Mouse (Mus musculus) B cell, adult 2 months (primary cell): ENCODE data around the gene Naglu.
"Not testable (repeated sequence)": the region's sequence is repeated elsewhere in the genome, so short reads cannot be mapped to it uniquely, and the experiment has no call there.

Experiments used
- DNase-seq, 2 experiments: peaks; one replicate each; pipeline ENCODE4 v3.0.0; 2022

Naglu gene

GRCm38 (mm10) chr11:101085617-101086322, 16.0 kb downstream of the Naglu start:
- no peak for DNase-seq

GRCm38 (mm10) chr11:101086323-101086674, 16.5 kb downstream of the Naglu start:
- DNase-seq = no peak

GRCm38 (mm10) chr11:101086756-101087681, 17.2 kb downstream of the Naglu start, which contains the start of gene Mlx:
TSS of gene Mlx (plus strand) at chr11:101087277.
- DNase-seq = peak; percentile 82 to 83

- DNase-seq = no peak
These were observed 17.9 kb downstream of the Naglu start for GRCm38 (mm10) chr11:101087682-101088055.

- DNase-seq = no peak
These were observed 20.1 kb downstream of the Naglu start for GRCm38 (mm10) chr11:101089931-101090330.

- no peak for DNase-seq
These were observed 25.1 kb downstream of the Naglu start for GRCm38 (mm10) chr11:101094930-101095313.

- DNase-seq = peak; percentile 94
These were observed 25.7 kb downstream of the Naglu start, which contains the start of gene Psmc3ip for GRCm38 (mm10) chr11:101095314-101096024. TSS of gene Psmc3ip (minus strand) at chr11:101095436.

- no peak for DNase-seq
These were observed 28.4 kb downstream of the Naglu start for GRCm38 (mm10) chr11:101098231-101098630.

GRCm38 (mm10) chr11:101103011-101103410, 33.2 kb downstream of the Naglu start:
- no peak for DNase-seq

GRCm38 (mm10) chr11:101109351-101109750, 39.5 kb downstream of the Naglu start:
- DNase-seq = no peak

- DNase-seq = no peak
These were observed 40.9 kb downstream of the Naglu start for GRCm38 (mm10) chr11:101110708-101111107.

- no peak for DNase-seq
These were observed 41.4 kb downstream of the Naglu start for GRCm38 (mm10) chr11:101111178-101111577.

GRCm38 (mm10) chr11:101112186-101112585, 42.4 kb downstream of the Naglu start:
- DNase-seq = no peak

GRCm38 (mm10) chr11:101115564-101115963, 45.8 kb downstream of the Naglu start:
- DNase-seq = peak; percentile 66 to 67

- no peak for DNase-seq
These were observed 48.3 kb downstream of the Naglu start for GRCm38 (mm10) chr11:101118105-101118504.

- peak in 1 of 2 experiments; percentile 26 for DNase-seq
These were observed 49.4 kb downstream of the Naglu start for GRCm38 (mm10) chr11:101119131-101119760.

GRCm38 (mm10) chr11:101119761-101120544, 50.1 kb downstream of the Naglu start, which contains the start of the genes Retreg3 and Tubg1:
TSS of gene Retreg3 (minus strand) at chr11:101119893.
TSS of gene Tubg1 (plus strand) at chr11:101119938.
- peak; percentile 99 for DNase-seq

- DNase-seq = no peak
These were observed 50.9 kb downstream of the Naglu start for GRCm38 (mm10) chr11:101120545-101121188.

- not testable (repeated sequence) for DNase-seq
These were observed 54.7 kb downstream of the Naglu start for GRCm38 (mm10) chr11:101124494-101124893.

- not testable (repeated sequence) for DNase-seq
These were observed 55.2 kb downstream of the Naglu start for GRCm38 (mm10) chr11:101125008-101125407.

- peak; percentile 67 to 69 for DNase-seq
These were observed 57.3 kb downstream of the Naglu start for GRCm38 (mm10) chr11:101127075-101127474.
